In the genomic region with DNA sequence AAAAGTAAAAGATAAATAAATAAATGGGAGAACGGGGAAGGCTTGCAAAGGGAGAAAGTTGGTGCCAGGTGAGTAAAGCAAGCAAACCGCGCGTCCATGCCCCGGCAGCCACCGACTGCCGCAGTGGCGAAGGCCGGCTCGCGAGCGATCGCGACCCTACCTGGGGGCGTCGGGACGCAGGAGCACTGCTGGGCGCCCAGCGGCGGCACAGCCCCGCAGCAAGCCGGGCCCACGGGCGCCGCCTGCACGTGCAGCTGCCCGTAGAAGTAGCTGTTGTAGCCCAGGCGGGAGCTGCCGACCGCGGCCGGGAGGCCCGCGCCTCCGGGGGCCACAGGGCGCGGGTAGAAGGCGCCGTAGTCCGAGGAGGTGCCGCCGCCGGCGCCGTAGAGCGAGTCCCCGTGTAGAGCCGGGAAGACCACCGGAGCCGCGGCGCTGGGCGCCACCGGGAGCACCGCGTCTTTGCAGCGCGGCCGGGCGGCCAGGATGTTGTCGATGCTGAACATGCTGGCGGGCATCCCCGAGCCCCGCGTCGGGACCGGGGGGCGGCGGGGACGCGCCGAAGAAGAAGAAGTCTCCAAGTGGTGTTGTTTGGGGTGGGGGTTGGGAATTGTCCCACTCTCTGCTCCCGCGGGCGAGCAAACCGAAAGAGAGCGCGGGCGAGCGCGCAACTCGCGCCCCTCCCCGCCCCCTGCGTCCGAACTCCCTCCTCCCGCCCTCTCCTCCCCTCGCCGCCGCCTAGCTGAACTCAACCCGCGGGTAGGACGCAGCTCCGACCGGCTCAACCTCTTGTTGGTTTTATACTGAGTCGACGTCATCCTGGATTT, we compare ENCODE assay signal across 7 mouse cellular contexts. TPM values are rescaled to one million over a fixed set of nuclear protein-coding genes. Genes with fewer than 3 reads are reported as not detected.
DNase-seq lines count a peak whose midpoint lies in the region; ATAC-seq and TF ChIP-seq lines count a peak whose summit lies in the region.

Gene Gsc (minus strand): TSS at position 730 of the 824 bp plus-strand sequence.

- DNase-seq in urinary bladder, postnatal 25 days (ENCODE audit: low spot score): peak; percentile 36
- DNase-seq in urinary bladder, postnatal 4 days (ENCODE audit: low spot score in 2 of 2): no peak
- peak; percentile 77 for DNase-seq in forebrain, embryonic 10.5 days (ENCODE audit: extremely low spot score, low spot score)
- peak; percentile 27 for DNase-seq in hindbrain, embryonic 14.5 days (ENCODE audit: low spot score)
- no peak for DNase-seq in liver, embryonic 14.5 days (ENCODE audit: low read depth in 3 of 3, low spot score in 3 of 3)
- peak; percentile 74 for DNase-seq in retina, postnatal 1 day
- DNase-seq in B cell, adult 2 months: no peak

- H3K4me2 ChIP-seq in hindbrain, embryonic 14.5 days (replicated peaks): peak within 1 kb of the TSS; percentile 60
- peak within 1 kb of the TSS; percentile 47 for H3K4me2 ChIP-seq in liver, embryonic 14.5 days (ENCODE audit: low read depth)

- peak within 1 kb of the TSS; percentile 76 for H3K27ac ChIP-seq in forebrain, embryonic 10.5 days
- H3K27ac ChIP-seq in hindbrain, embryonic 14.5 days: no peak within 1 kb of the TSS
- no peak within 1 kb of the TSS for H3K27ac ChIP-seq in liver, embryonic 14.5 days

- no peaks in the 10 kb centered on the region for H3K36me3 ChIP-seq in forebrain, embryonic 10.5 days (replicated peaks)
- H3K36me3 ChIP-seq in hindbrain, embryonic 14.5 days (replicated peaks; ENCODE audit: control insufficient read depth, insufficient read depth): no peaks in the 10 kb centered on the region
- no peaks in the 10 kb centered on the region for H3K36me3 ChIP-seq in liver, embryonic 14.5 days (replicated peaks; ENCODE audit: control insufficient read depth, insufficient read depth, low read depth)

- no peaks in the 10 kb centered on the region for H3K9me3 ChIP-seq in forebrain, embryonic 10.5 days
- H3K9me3 ChIP-seq in hindbrain, embryonic 14.5 days (ENCODE audit: control insufficient read depth, low read length): no peaks in the 10 kb centered on the region
- no peaks in the 10 kb centered on the region for H3K9me3 ChIP-seq in liver, embryonic 14.5 days (ENCODE audit: control insufficient read depth, low read length)

- peaks cover 80% of the 10 kb centered on the region for H3K4me1 ChIP-seq in forebrain, embryonic 10.5 days
- H3K4me1 ChIP-seq in hindbrain, embryonic 14.5 days (replicated peaks; ENCODE audit: control insufficient read depth, insufficient read depth, low read length): peaks cover 18% of the 10 kb centered on the region
- no peaks in the 10 kb centered on the region for H3K4me1 ChIP-seq in liver, embryonic 14.5 days (replicated peaks; ENCODE audit: control insufficient read depth in 2 of 2, insufficient read depth in 2 of 2, low read length in 1 of 2)

- H3K9ac ChIP-seq in hindbrain, embryonic 14.5 days: peak within 1 kb of the TSS; percentile 13; the same call in 1 of the 2 replicates
- H3K9ac ChIP-seq in liver, embryonic 14.5 days (replicated peaks): no peak within 1 kb of the TSS

- TF ChIP-seq EP300 in liver, embryonic 14.5 days (IDR thresholded peaks at IDR 0.05; ENCODE audit: low read depth): no peak

- TF ChIP-seq CTCF in liver, embryonic 14.5 days (IDR thresholded peaks at IDR 0.05; ENCODE audit: low read depth): no peak

- 0 out of 2 replicates have a peak, but pooled peaks have one; percentile 16 for ATAC-seq in hindbrain, embryonic 14.5 days (ENCODE audit: low FRiP score)
- no peak for ATAC-seq in liver, embryonic 14.5 days (ENCODE audit: insufficient read depth)

- H3K27me3 ChIP-seq in forebrain, embryonic 10.5 days (ENCODE audit: poor library complexity, severe bottlenecking): peaks cover 100% of the 10 kb centered on the region
- H3K27me3 ChIP-seq in hindbrain, embryonic 14.5 days (ENCODE audit: control insufficient read depth, insufficient read depth, low read length): peaks cover 87% of the 10 kb centered on the region
- H3K27me3 ChIP-seq in liver, embryonic 14.5 days (ENCODE audit: control insufficient read depth, insufficient read depth, low read length): peaks cover 86% of the 10 kb centered on the region

- WGBS in forebrain, embryonic 10.5 days: under 1% methylated on average over 92 of the region's 97 CpGs
- under 1% methylated on average over 78 of the region's 97 CpGs for WGBS in hindbrain, embryonic 14.5 days
- WGBS in liver, embryonic 14.5 days (ENCODE audit: insufficient replicate concordance): under 1% methylated on average over 97 of the region's 97 CpGs

- H3K4me3 ChIP-seq in forebrain, embryonic 10.5 days: peak within 1 kb of the TSS; percentile 56
- H3K4me3 ChIP-seq in hindbrain, embryonic 14.5 days (replicated peaks; ENCODE audit: low read length): peak within 1 kb of the TSS; percentile 34
- H3K4me3 ChIP-seq in liver, embryonic 14.5 days (ENCODE audit: insufficient read depth in 1 of 2, low read depth in 2 of 2, low read length in 2 of 2): peak within 1 kb of the TSS; percentile 46 to 47

RNA-seq across cellular contexts. Expression of gene Gsc, which starts in this region (rescaled TPM):
- polyA plus RNA-seq in forebrain, embryonic 10.5 days (2016; fragmentation: Nextera tagmentation; extraction: Ambion mirVana): 2.2 and 2.9 TPM in 2 replicates
- polyA plus RNA-seq in hindbrain, embryonic 14.5 days (2014; fragmentation: Nextera tagmentation; extraction: Ambion mirVana): not detected in 2 replicates
- 0.02 TPM in 1 of 2 replicates, not detected in the other for polyA plus RNA-seq in liver, embryonic 14.5 days (2012; rRNA removed)
- polyA plus RNA-seq in liver, embryonic 14.5 days (2014; fragmentation: Nextera tagmentation; extraction: Ambion mirVana): not detected in 2 replicates

Comparison
In these comparisons a context has a peak if more than half of its experiments do, and no peak if none do; other contexts are left out.
1. DNase-seq: peak in urinary bladder, postnatal 25 days (single experiment), forebrain, embryonic 10.5 days (single experiment) and retina, postnatal 1 day (single experiment); none in urinary bladder, postnatal 4 days (0 of 2), liver, embryonic 14.5 days (0 of 3) and B cell, adult 2 months (0 of 2).
2. Peak in DNase-seq, ATAC-seq, H3K4me3 ChIP-seq, H3K9ac ChIP-seq and H3K4me2 ChIP-seq in hindbrain, embryonic 14.5 days; RNA of the gene not detected or under 1 TPM.
3. Peak in every context shown above with its lines, with median percentiles within 50 percentile points of each other: H3K4me3 ChIP-seq.